Mouse (Mus musculus) c-Kit-negative CD71-positive TER-119-positive erythroid progenitor cells, embryonic 14.5 days (primary cell): ENCODE data around the gene Btn2a2.

Experiments
- DNase-seq: peaks from one replicate; pipeline ENCODE4 v3.0.0-alpha.2; 2013; ENCODE audit warnings: low read depth, low spot score

Btn2a2 gene

DNA sequence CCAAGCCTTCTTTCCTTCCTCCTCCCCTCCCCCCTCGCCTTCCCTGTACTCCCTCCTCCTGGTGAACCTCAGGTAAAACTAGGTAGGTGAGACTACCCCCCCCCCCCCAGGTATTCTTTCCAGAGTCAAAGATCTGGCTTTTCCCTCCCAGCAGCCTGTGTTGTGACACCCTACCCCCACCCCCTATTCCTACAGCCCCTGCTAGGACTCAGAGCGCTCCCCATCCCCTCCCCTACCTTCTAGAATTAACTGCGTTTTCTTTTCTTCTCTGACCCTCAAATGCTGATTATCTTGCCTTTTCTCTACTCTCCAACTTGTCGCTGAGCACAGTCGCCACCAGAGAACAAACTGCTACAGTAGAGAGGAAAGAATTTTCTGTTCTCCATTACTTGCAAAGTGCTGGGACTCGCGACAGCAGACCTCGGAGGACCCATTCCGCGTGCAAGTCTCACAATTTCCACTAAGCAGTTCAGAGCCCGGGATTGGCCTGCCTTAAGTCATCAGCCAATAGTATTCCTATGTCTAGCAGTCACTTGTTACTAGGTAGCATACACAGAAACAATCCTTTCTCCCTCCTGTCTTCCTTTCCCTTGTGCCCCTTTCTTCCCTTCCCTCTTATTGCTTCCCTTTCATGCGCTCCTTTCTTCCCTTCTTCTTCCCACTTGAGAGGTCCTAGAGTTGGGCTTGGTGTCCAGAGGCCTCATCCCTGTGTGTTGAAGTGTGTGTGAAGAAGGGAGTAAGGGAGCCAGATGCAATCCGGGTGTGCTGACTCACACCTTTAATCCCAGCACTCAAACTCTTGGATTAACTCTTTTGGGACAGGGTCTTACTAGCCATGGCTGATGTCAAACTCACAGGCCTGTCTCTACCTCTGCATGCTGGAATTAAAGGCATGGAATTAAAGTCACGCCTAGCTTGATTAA lies at the start of gene Btn2a2:
Gene Btn2a2, minus strand, starts transcription at position 458 of the 923 bp plus-strand sequence.
- DNase-seq = no peak

DNA sequence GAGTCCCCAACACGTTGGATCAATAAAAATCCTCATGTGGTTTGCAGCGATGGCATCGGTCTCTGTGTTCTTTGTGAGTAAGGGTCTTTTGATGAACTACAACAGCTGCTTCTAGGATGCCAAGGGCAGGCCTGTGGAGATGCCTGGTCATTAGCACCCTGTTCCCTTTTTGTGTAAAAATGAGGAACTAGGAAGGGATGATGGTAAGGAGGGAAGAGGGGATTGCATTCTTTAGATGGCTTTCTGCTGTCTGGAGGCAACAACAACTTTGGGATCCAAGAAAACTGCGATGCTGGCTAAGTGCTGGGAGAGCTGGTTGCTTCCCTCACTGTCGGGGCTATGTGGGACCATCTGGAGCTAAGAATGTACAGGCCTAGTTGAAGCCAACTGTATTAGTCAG lies 49.6 kb upstream of the Btn2a2 start:
- no peak for DNase-seq

- DNase-seq = no peak
These were observed 48.5 kb upstream of the Btn2a2 start for GRCm38 (mm10) chr13:23537006-23537710.

- no peak for DNase-seq
These were observed 47.6 kb upstream of the Btn2a2 start for GRCm38 (mm10) chr13:23536076-23536822.

- peak; percentile 94 for DNase-seq
These were observed 46.7 kb upstream of the Btn2a2 start, which contains the start of gene Hist1h3g for GRCm38 (mm10) chr13:23535137-23536075. Gene Hist1h3g, plus strand, starts transcription at chr13:23535422.

DNA sequence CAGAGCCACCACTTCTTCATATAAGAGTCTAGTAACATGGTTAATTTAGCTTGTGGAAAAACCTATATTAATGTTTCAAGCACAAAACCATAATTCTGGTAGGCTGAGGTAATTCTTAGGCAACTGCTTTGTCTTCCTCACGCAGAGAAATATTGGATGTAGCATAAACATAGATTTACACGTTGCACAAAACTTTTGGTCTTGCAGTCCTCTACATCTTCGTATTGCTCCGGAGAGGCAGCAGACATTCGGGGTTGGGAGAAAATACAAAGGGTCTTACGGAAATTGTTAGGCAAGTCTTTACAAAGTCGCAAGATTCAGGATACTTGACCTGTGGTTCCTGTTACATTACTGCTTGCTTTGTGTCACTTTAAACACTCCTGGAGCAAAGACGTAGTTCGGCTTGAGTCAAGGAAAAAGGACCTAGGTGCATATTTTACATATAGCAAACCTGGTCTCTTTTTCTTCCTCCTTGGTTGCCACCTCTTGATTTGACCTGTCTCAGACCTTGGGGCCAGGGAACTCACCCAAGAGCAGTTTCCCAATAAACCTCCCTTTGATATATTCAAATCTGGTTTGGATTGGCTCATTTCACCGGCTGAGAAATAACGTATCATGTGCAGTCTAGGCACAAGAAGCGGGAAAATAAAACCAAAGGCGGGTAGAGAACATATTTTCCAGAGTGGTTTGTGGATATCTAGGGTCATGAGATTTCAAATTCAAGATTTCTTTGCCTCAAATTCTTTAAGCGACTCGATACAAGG lies 45.9 kb upstream of the Btn2a2 start:
- no peak for DNase-seq

- peak; percentile 87 for DNase-seq
These were observed 45.1 kb upstream of the Btn2a2 start, which contains the start of gene Hist1h2af for GRCm38 (mm10) chr13:23533560-23534367. Gene Hist1h2af, plus strand, starts transcription at chr13:23533906.

DNA sequence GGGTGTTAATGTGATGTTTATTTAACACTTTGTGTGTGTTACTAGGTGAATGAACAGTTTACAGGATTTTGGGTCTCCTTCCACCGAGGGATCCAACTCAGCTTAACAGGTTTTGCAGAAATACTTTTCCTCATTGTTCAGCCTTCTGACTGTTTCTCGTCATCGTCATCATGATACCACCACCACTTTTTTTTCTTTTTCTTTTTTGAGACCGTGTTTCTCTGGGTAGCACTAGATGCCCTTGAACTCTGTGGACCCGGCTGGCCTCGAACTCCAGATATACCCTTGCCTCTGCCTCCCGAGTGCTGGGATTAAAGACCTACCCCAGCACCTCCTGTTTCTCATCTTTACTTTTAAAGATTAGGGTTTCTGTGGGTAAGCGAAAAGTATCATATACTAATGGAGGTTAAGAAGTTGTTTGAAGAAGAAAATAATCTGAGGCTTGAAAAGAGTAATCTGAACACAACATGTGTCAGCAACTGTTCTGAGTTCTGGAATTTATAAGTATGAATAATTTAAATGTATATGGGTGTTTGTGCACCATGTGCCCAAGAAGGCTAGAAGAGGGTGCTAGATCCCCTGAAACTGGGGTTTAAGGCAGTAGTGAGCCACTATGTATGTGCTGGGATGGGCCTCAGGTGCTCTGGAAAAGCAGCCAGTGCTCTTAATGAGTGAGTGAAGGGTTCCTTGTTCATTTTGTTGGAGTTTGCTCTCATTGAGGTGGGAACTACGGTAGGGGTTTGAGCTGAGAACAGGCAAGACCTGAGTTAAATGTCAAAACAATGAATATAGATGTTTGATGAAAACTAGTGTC lies 43.8 kb upstream of the Btn2a2 start:
- no peak for DNase-seq

DNA sequence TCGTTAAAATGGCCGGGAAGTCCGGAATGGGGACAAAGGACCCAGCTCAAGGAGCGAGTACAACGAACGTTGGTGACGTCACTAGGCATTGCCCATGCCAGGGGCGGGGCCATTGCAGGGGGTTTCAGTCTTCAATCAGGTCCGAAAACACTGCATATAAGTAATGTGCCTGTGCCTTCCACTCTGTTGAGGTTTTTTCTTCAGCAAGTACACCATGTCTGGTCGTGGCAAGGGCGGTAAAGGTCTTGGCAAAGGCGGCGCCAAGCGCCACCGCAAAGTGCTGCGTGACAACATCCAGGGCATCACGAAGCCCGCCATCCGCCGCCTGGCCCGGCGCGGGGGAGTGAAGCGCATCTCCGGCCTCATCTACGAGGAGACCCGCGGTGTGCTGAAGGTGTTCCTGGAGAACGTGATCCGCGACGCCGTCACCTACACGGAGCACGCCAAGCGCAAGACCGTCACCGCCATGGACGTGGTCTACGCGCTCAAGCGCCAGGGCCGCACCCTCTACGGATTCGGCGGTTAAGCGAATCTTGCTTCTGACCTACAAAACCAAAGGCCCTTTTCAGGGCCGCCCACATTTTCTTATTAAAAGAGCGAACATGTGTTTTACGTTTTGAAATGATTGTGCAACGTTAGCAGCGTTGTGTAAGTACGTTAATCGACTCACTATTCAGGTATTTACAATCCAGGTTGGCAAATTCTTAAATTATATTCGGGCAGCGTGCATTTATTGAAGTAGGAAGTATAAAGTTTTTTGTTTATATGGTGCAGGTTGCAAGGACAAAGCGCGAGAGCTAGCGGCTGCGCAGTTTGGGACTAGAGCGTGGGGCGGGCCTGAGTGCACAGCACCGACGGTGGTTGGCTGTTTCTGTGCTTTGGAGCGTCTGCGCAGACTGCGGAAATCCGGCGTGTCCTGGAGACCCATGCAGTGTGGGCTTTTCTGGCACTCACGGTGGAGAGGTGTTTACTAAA lies 42.5 kb upstream of the Btn2a2 start, which contains the start of gene Hist1h4h:
Gene Hist1h4h, plus strand, starts transcription at position 150 of the 975 bp plus-strand sequence.
- DNase-seq = peak; percentile 94

DNA sequence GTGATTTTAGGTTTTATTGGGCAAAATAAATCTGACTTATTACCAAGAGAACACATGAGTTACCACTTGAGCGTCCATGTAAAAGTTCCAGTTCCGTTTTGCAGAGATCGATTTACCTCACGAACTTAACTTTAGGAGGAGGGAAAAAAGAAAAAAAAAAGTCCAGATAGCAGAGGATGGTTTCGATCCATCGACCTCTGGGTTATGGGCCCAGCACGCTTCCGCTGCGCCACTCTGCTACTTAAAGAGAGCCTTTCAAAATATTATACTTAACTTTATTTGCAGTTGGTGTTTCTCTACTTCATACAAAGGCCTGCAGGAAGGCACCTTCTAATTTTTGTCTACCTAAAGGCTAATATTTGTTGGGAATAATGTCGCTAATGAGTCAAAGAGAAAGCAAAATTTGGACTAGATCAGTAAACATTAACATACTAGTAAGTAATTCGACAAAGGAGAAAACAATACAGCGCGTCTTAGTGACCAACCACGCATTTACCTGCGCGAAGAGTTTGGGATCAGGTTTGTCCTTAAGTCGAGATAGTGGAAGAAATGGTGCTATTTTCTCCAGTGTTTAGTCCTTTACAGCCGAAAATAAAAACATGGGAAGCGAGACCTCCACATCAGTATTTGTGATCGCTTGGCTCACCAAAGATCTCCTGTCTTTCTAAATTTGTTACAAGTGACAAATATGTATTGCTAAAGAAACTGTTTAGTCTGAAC lies 41.7 kb upstream of the Btn2a2 start:
- DNase-seq = peak; percentile 70

GRCm38 (mm10) chr13:23529480-23530165 lies 41.0 kb upstream of the Btn2a2 start:
- DNase-seq = no peak

- no peak for DNase-seq
These were observed 40.3 kb upstream of the Btn2a2 start for GRCm38 (mm10) chr13:23529005-23529404.

GRCm38 (mm10) chr13:23526312-23526711 lies 37.7 kb upstream of the Btn2a2 start:
- DNase-seq = peak; percentile 81

- no peak for DNase-seq
These were observed 37.2 kb upstream of the Btn2a2 start for GRCm38 (mm10) chr13:23525901-23526300.

DNA sequence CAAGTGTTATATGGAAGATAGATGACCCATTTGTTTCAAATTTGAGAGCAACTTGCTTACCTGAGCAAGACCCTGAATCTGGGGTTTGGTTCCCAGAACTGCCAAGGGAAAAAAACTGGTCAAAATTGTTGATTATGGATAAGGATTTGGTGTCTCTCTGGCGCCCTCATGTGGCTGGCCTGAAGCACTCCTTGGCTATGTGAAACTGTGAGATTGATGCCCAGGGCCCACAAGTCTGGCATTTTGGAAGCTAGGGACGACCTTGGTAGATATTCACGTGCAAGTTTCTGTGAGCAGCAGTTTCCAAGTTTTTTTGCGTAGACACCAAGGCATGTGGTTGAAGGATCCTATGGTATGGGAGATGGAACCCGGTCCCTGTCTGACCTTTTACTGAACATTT lies 36.0 kb upstream of the Btn2a2 start:
- peak; percentile 81 for DNase-seq

GRCm38 (mm10) chr13:23523976-23524375 lies 35.3 kb upstream of the Btn2a2 start:
- no peak for DNase-seq
